Mouse (Mus musculus) liver, adult 2 months (tissue): ENCODE measurements around the gene Sel1l. TPM values are rescaled to one million over a fixed set of nuclear protein-coding genes. Genes with fewer than 3 reads are reported as not detected.

Experiments used
- DNase-seq: peaks from one replicate; pipeline ENCODE4 v3.0.0-alpha.2; 2011; ENCODE audit warnings: low read depth, low spot score; ENCODE audit errors: extremely low read depth
- H3K27ac ChIP-seq: fragments of 200-500 bp; replicated peaks from 2 replicates; pipeline ENCODE4 v1.5.1; 2012; ENCODE audit warnings: low read depth, mild to moderate bottlenecking, control low read depth, inconsistent platforms, low read length; ENCODE audit not compliant: insufficient read depth
- H3K27me3 ChIP-seq: fragments of 200-500 bp; 2 replicates; pipeline ENCODE4 v1.6.1; 2012; ENCODE audit warnings: mild to moderate bottlenecking, moderate library complexity, low read length, inconsistent platforms; ENCODE audit not compliant: control insufficient read depth, insufficient read depth
- H3K36me3 ChIP-seq: fragments of 200-500 bp; 2 replicates; pipeline ENCODE4 v1.6.1; 2012; ENCODE audit warnings: low read length, inconsistent platforms; ENCODE audit not compliant: control insufficient read depth, insufficient read depth
- H3K4me1 ChIP-seq: fragments of 200-500 bp; 2 replicates; pipeline ENCODE4 v1.6.1; 2011; ENCODE audit warnings: low read length; ENCODE audit not compliant: control insufficient read depth, insufficient read depth
- H3K4me3 ChIP-seq: fragments of 200-500 bp; 2 replicates; pipeline ENCODE4 v1.5.1; 2011; ENCODE audit warnings: low read depth, mild to moderate bottlenecking, control low read depth, low read length, moderate library complexity; ENCODE audit not compliant: insufficient read depth
- H3K79me2 ChIP-seq: fragments of 200-500 bp; 2 replicates; pipeline ENCODE4 v1.6.1; 2012; ENCODE audit warnings: inconsistent platforms, mild to moderate bottlenecking, low read length, moderate library complexity; ENCODE audit not compliant: control insufficient read depth, insufficient read depth
- H3K9ac ChIP-seq: fragments of 200-500 bp; 2 replicates; pipeline ENCODE4 v1.6.1; 2012; ENCODE audit warnings: low read depth, mild to moderate bottlenecking, control low read depth, inconsistent platforms, low read length
- CTCF ChIP-seq: fragments of 200-500 bp; IDR thresholded peaks from 2 replicates; pipeline ENCODE4 v1.5.1; 2011; ENCODE audit warnings: low read depth, low read length, control low read depth
- POLR2A ChIP-seq: fragments of 200-500 bp; IDR thresholded peaks from 2 replicates; pipeline ENCODE4 v1.6.1; 2011; ENCODE audit warnings: low read length, control low read depth; ENCODE audit not compliant: insufficient read depth; ENCODE audit errors: extremely low read depth
- whole genome bisulfite sequencing: fragments of 180-500 bp; shearing (Covaris S2); methylation state at CpG from one replicate; pipeline ENCODE4 v1.1.7; 2018; 5-methylcytosine and 5-hydroxymethylcytosine counted together
- polyA plus RNA-seq: library from polyadenylated mRNA; depleted of rRNA; stranded (reverse); fragments of >200 nt; gene quantifications from 2 replicates; pipeline ENCODE4 v1.2.3, GENCODE M21; 2012
- total RNA-seq: library from RNA; depleted of rRNA; stranded (reverse); fragments of >200 nt; gene quantifications from 2 replicates; pipeline ENCODE4 v1.2.3, GENCODE M21; 2014

The Sel1l gene
- total and polyA plus RNA-seq, 2 experiments = 37.7 to 97.2 TPM

DNA sequence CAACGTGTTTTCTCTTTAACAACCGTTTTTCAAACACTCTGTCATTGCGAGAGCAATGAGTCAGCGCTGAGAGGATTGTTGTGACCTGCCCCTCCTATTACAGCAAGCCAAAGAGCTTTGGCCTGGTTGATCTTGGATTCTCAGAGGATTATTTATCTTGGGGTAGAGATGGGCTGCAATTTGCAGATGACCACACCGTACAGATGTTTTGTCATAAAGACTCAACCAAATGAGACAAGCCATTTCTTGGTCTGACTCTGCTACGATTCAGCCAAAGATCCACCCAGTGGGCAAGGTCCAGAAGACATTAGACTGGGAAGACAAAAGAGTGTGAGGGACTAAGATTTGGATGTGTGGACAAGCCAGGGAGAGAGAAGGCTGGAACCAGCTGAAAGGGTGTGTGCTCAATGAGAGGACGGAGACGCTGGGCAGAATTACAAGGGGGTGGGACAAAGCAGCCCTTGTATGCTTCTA is 74.1 kb downstream of the Sel1l start:
- Histone ChIP-seq H3K27ac (no peak overlapping the region), H3K27me3 (no peaks in the 10 kb centered on the region), H3K9ac (no peak overlapping the region), H3K79me2 (peaks cover 22% of the 10 kb centered on the region; the same call in 1 of the 2 replicates), H3K4me3 (no peak overlapping the region), H3K36me3 (no peaks in the 10 kb centered on the region), H3K4me1 (peaks cover 4% of the 10 kb centered on the region)
- TF ChIP-seq POLR2A (no peak), CTCF (no peak)
- 25% methylated on average over 8 of the region's 8 CpGs for WGBS
- DNase-seq = peak; percentile 34

- Histone ChIP-seq H3K9ac (no peak overlapping the region), H3K4me3 (no peak overlapping the region), H3K36me3 (no peaks in the 10 kb centered on the region), H3K27ac (no peak overlapping the region), H3K79me2 (peaks cover 21% of the 10 kb centered on the region; the same call in 1 of the 2 replicates), H3K4me1 (peaks cover 17% of the 10 kb centered on the region; the same call in 1 of the 2 replicates), H3K27me3 (no peaks in the 10 kb centered on the region)
- DNase-seq = peak; percentile 79
- 7% methylated on average over 2 of the region's 2 CpGs for WGBS
- TF ChIP-seq CTCF (no peak), POLR2A (no peak)
Observed at GRCm38 (mm10) chr12:91768871-91769270, 80.1 kb downstream of the Sel1l start.

DNA sequence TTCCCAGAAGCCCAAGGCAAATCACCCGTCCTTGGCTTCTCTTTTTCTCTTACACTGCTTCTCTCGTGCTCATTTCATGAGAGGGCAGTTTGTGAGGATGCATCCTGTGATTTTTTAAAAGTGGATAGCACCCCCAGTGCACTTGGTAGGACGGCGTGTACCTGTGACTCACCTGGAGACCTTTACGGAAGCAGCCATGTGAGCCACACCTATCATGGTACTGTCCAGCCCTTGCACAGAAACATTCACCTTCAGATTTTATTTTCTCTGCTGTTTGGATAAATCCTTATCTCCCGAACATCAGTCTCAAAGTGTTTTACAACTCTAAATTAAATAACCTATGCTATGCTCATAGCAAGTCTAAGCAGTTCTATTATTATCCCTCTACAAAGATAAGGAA is 80.8 kb downstream of the Sel1l start:
- Histone ChIP-seq H3K27ac (no peak overlapping the region), H3K9ac (no peak overlapping the region), H3K79me2 (peaks cover 22% of the 10 kb centered on the region; the same call in 1 of the 2 replicates), H3K4me3 (no peak overlapping the region), H3K4me1 (peaks cover 17% of the 10 kb centered on the region; the same call in 1 of the 2 replicates), H3K36me3 (no peaks in the 10 kb centered on the region), H3K27me3 (no peaks in the 10 kb centered on the region)
- no peak for DNase-seq
- WGBS = 91% methylated on average over 6 of the region's 6 CpGs
- no peak for TF ChIP-seq POLR2A
- no peak for TF ChIP-seq CTCF

DNA sequence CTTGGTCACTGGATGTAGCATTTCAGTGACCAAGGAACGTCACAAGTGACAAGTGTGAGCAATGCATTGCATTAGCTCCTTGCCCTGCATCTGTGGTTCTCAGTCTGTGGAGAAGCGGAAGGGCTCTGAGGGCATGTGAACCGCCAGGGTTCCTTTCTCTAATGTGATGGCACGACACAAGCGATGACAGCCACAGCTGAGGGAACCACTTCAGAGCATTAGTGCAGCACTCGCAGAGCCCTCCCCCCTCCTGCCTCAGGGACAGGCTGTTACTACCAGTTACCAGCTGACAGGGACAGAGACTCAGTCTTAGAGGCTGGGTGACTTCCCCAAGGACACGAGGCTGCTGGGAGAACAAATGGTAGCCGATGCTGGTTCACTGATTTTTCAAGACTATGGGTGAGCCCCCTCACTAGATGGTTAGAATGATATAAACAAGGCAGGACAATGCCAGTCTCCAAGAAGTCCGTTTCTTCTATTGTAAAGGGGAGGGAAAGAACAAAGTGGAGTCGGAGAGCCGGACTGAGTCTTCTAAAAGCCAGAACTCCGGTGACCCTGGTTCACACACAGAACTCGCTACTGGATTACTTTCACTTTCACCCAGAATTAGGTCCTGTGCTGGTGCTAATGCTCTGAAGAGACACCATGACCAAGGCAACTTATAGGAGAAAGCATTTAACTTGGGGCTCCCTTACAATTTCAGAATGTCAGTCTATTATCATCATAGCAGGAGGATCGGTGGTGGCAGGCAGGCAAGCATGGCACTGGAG is 82.4 kb downstream of the Sel1l start:
- TF ChIP-seq CTCF (no peak), POLR2A (no peak)
- no peaks in the 10 kb centered on the region for H3K36me3 ChIP-seq
- peak overlapping the region; percentile 36 for H3K9ac ChIP-seq
- no peaks in the 10 kb centered on the region for H3K27me3 ChIP-seq
- peaks cover 20% of the 10 kb centered on the region; the same call in 1 of the 2 replicates for H3K79me2 ChIP-seq
- H3K27ac ChIP-seq = peak overlapping the region; percentile 11; the same call in 1 of the 2 replicates
- DNase-seq = peak; percentile 71
- peak overlapping the region; percentile 20; the same call in 1 of the 2 replicates for H3K4me3 ChIP-seq
- H3K4me1 ChIP-seq = peaks cover 17% of the 10 kb centered on the region; the same call in 1 of the 2 replicates
- whole genome bisulfite sequencing = 29% methylated on average over 14 of the region's 14 CpGs

- Histone ChIP-seq H3K36me3 (no peaks in the 10 kb centered on the region), H3K4me1 (peaks cover 17% of the 10 kb centered on the region; the same call in 1 of the 2 replicates), H3K27me3 (no peaks in the 10 kb centered on the region), H3K79me2 (peaks cover 23% of the 10 kb centered on the region; the same call in 1 of the 2 replicates), H3K27ac (no peak overlapping the region), H3K4me3 (no peak overlapping the region), H3K9ac (peak overlapping the region; percentile 17; the same call in 1 of the 2 replicates)
- WGBS = 24% methylated on average over 13 of the region's 13 CpGs
- no peak for TF ChIP-seq CTCF
- peak; percentile 42 for DNase-seq
Observed at GRCm38 (mm10) chr12:91765504-91765903, 83.5 kb downstream of the Sel1l start.

- peaks cover 17% of the 10 kb centered on the region; the same call in 1 of the 2 replicates for H3K4me1 ChIP-seq
- no peak for TF ChIP-seq POLR2A
- TF ChIP-seq CTCF = no peak
- peaks cover 24% of the 10 kb centered on the region for H3K79me2 ChIP-seq
- no peak overlapping the region for H3K27ac ChIP-seq
- no peak overlapping the region for H3K4me3 ChIP-seq
- H3K27me3 ChIP-seq = no peaks in the 10 kb centered on the region
- no peak overlapping the region for H3K9ac ChIP-seq
- DNase-seq = no peak
- no peaks in the 10 kb centered on the region for H3K36me3 ChIP-seq
- 34% methylated on average over 2 of the region's 2 CpGs for WGBS
Observed at GRCm38 (mm10) chr12:91765054-91765453, 83.9 kb downstream of the Sel1l start.
